Mouse (Mus musculus) thymus, adult 2 months (tissue): Measurements from ENCODE around the gene Brca2.

Source experiments
- CTCF ChIP-seq: fragments of 200-500 bp; IDR thresholded peaks from 2 replicates; pipeline ENCODE4 v1.5.1; 2012; ENCODE audit warnings: mild to moderate bottlenecking, control low read depth, low read length, moderate library complexity, borderline replicate concordance; ENCODE audit not compliant: control insufficient read depth, poor library complexity, insufficient read depth; ENCODE audit errors: extremely low read depth
- POLR2A ChIP-seq: fragments of 200-500 bp; IDR thresholded peaks from 2 replicates; pipeline ENCODE4 v1.6.1; 2012; ENCODE audit warnings: mild to moderate bottlenecking, low read length, control low read depth, moderate library complexity; ENCODE audit not compliant: control insufficient read depth, poor library complexity, insufficient read depth; ENCODE audit errors: extremely low read depth

- TF ChIP-seq CTCF (no peak), POLR2A (no peak)
These were observed 88.7 kb downstream of the Brca2 start for GRCm38 (mm10) chr5:150611136-150611535.
